Mouse (Mus musculus): Measurements from ENCODE around the gene Insl5.
A peak's percentile ranks its signal among the peaks of the same experiment; 100 is the strongest.

The Insl5 gene

DNA sequence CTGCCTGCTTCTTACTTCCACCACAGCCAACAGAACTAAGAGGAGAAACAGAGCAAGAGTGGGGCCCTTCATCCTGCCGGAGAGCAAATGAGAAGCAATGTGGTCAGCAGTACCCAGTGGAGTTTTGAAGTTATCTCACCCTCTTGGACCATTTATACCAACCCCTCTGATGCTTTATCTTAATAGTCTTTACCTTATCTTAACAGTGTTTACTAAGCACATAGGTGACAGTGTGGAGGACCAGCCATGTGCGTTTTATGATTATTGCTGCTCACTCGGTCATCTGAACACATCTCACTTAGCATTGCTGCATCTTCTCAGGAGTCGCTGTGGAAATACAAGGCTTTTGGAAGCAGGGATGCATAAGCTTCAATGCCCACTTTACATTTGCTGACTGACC, at the start of gene Insl5:
Insl5 (minus strand) TSS at position 222 of the 400 bp plus-strand sequence.
- DNase-seq (ENCODE audit: low read depth, low spot score), result no peak

DNA sequence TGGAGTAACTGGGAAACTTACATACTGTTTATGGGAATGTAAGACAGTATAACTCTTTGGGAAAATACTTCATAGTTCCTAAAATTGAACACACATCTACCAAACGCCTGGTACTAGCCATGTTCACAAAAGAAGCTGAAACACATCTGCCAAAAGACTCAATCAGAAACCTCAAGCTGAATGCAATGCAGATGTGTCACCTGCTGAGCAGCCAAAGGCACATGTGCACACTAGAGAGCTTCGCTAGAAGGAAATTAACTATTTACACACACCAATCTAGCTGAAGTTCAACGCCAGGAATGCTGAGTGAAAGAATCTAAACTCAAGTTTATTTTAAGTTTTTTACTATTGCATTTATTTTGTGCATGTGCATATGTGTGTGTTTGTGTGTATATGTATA, 44.0 kb upstream of the Insl5 start:
- no peak for DNase-seq (ENCODE audit: low read depth, low spot score)

DNA sequence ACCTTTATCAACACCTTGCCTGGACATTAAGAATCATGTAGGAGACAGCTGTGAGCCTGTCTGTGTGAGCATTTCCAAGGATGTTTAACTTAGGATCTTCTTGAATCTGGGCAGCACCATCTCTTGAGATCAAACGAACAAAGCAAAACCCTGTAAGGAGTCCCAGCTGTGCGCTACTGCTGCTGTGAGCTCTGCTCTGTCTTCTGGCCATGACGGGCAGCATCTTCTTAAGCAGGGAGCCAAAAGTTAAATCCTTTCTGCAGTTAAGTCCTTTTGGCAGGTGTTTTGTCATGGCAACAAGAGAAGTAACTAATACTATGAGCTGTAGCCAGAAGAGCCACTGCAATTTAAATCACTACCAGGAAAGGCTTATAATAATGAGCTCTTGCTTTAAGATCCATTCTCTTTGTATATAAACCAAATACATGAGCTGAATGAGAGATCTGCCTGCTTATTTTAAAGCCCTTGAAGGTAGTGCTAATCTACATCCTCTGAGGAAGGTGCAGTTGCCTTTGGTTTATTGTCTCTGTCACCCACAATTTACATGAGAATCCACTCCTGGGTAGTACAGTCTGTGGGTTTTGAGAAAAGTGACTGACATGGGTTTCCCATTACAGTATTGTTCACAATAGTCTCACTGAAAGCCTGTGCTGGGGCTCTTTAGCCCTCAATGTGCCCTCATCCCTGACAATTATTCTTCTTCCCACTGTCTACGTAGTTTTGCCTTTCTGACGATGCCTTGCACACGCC, 41.4 kb upstream of the Insl5 start:
- DNase-seq (ENCODE audit: low read depth, low spot score), result no peak

DNA sequence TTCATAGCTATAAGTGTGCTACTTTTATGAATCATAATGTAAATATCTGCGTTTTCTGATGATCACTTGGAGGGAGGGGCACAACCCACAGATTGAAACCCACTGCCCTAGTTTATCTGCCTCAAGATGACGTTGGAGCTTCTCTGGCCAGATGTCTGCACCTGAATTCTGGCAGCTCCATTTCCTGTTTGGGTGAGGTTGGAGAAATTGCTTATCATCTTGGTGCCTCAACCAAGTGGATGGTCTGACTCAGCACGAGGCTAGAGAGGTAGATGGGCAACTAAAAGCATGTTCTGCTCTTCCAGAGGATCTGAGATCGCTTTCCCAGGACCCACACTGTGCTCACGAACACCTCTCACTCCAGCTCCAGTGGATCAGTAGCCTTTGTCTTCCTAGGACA, 38.3 kb upstream of the Insl5 start:
- DNase-seq (ENCODE audit: low read depth, low spot score), result no peak

DNA sequence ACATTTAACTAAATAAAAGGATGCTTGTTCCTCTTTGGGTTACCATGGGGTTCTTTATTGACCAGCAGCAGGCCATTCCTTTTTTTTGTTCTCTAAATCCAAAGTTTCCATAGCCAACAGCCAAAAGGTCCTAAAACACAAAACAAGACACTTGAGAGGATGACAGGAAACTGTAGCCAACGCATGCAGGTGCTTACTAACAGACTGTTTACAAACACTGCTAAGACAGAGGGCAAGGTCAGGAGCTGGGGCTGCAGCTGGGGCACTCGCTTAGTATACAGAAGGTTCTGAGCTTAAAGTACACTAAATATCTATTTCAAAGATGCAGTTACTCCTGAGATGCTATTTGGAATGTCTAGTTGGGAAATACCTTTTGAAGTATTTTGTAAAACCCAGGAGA, 37.8 kb upstream of the Insl5 start:
- DNase-seq (ENCODE audit: low read depth, low spot score), result no peak

DNA sequence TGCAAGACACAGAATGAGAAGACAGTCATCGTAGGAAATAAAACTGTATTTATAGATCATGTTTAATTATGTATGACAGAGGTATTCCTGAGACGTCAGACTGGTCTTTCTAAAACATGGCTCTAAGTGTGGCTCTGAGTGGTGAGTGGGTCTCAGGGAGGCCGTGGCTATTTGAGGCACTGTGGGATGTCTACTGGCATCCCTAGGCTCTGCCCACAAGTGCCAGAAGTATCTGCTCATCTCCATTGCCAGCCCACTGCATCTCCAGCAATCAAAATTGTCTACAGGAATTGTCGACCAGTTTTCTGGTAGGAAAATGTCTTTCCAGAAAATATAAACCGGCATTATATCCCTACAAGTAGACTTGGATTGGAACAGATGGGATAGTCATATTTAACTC, 30.3 kb upstream of the Insl5 start:
- no peak for DNase-seq (ENCODE audit: low read depth, low spot score)

DNA sequence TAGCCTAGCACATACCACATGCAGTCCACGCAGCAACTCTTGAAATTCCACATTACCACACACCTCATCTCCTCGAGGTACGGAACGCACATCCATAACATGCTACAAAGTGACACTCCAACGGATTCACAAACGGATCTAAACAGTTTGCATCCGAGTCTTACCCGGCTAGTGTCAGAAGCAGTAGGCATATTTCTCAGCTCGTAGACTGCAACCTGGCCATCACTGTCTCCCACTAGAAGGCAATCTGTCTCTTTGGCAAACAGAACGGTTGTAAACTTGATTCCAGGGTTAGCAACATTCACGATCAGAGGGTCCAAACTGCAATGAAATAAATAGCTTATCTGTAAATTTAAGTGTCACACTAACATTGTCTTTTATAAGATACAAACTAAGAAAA, 21.4 kb upstream of the Insl5 start:
- no peak for DNase-seq (ENCODE audit: low read depth, low spot score)

DNA sequence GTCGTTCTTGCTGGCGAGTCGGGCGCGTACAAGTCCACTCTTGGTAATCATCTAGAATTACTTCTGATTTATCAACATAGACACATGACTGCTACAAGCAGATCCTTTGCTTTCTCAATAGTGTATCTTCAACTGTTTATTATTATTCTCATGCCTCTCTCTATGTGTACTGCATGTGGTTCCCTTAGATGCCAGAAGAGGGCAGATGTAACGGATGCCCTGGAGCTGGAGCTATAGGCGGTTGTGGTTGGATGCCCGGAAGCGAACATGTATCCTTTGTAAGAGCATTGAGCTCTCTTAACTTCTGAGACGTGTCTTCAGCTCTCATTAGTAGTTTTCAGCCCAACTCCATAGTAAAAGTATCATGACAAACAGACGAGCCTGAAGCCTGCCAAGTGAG, 16.4 kb upstream of the Insl5 start:
- DNase-seq (ENCODE audit: low read depth, low spot score), result peak; percentile 44

DNA sequence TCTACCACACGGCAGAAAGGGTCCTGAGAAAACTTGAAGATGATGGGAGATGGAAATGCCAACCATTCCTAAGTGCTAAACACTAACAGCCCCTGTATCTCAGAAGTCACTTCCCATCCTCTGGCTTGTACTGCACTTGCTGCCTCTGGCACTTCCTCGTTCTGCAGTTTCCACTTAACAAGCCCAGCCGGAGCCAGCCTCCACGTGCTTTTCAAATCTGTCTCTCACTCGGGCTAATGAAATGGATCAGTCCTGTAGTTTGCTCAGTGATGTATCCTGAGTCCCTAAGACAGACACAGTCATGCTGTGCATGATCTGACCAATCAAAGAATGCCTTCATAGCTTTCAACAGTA, 13.2 kb upstream of the Insl5 start:
- peak; percentile 7 for DNase-seq (ENCODE audit: low read depth, low spot score)

DNA sequence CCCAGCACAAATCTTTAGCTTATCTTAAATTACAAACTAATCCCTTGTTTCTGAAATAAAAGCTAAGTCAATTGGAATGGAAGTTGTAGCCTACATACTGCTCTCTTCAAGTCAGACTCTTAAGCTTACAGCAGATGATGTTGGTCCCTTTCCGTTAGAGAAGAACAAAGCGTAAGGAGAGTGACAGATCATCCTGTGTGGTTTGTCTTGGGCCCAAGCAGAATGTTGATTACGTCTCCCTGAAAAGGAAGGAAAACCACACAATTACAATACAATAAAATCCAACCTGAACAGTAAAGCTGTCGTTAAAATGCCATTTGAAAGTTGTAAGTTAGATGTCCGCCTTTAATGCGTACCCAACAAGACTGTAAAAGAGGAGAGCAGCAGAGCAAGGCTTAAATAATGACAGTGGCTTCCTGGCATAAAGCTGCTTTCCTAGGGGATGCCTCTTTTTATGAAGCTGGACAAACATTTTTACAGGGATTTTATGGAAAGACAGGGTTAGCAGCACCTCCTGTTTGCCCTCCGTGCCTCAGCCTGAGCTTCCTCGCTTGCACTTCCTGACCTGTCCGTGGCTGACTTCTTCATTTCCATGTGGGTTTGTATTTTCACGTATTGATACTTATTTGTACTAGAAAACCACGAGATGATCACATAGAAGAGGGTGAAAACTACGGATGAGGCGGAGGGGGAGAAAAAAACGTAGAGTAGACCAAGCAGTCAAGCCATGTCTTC, 12.6 kb upstream of the Insl5 start:
- peak; percentile 41 for DNase-seq (ENCODE audit: low read depth, low spot score)

DNA sequence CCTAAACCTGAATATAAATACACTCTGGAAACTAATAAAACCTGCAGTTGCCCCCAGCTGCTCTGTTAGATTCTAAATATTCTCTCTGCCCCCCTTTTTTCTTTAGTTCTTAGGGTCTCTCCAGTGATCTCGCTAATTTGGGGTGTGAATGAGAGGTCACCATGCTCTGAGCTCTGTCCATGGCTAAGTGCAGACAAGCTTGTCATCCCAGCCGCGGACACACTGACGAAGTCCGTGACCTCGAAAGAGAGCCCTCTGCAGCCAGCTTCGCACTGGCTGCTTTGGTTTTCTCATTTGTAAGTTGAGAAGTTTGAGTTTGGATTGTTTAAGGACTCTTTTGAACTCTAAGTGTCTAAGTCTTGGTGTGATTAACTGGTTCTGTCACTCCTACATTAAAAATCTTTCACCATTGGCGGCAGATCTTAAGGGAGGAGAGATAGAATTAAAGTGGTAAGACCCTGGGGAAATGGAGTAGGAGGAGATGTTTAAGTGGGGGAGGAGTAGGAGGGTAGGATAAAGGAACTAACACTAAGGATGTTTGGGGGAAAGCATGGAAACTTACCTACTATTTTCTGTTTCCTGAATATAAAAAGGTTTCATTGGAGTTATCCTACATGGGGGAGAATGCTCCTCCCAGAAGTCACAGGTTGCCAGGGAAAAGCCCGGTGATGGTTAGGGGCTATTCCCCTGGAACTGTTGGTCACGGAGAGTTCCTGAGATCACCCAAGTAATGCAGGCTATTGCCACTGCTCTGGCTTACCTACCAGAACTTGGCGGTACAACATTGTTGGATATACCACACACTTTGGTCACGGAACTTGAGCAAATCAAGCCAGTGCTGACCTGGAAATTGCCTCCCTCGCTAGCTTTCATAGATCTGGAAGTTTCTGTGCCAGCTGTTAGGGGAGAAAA, 1.8 kb upstream of the Insl5 start:
- no peak for DNase-seq (ENCODE audit: low read depth, low spot score)

DNA sequence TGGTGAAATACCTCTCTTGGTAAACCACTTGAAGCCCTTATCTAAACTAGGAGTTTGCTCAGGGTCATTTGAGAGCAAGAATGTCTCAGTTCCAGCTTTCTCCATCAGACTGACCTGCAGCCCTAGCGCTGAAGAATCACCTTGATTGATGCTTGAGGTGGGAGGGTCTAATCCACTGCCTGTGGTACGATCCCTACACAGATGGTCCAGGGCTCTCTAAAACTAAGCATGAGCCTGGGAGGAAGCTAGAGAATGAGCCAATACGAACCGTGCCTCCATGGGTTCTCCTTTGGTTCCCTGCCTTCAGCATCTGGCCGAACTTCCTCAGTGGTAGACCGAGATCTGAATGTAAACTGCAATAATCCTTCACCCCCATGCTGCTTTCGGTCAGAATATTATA, 1.1 kb upstream of the Insl5 start:
- DNase-seq (ENCODE audit: low read depth, low spot score), result no peak

DNA sequence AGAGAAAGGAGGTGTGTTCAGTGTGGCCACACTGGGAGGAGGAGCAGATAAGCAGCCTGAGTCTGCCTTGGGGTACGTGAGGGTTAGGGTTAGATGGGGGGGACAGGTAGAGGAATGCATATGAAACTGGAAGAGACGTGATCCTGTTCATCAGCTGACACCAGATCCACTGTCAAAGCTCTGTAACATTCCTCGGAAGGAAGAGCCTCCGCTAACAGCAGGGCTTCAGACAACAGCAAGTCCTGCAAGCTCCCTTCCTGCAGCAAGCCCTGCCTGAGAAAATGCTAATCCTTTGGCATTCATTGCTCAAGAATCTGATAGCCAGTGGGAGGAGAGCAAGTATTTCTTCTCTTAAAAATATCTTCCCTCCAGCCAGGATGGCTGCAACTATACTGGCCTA, 13.2 kb downstream of the Insl5 start:
- DNase-seq (ENCODE audit: low read depth, low spot score), result no peak

DNA sequence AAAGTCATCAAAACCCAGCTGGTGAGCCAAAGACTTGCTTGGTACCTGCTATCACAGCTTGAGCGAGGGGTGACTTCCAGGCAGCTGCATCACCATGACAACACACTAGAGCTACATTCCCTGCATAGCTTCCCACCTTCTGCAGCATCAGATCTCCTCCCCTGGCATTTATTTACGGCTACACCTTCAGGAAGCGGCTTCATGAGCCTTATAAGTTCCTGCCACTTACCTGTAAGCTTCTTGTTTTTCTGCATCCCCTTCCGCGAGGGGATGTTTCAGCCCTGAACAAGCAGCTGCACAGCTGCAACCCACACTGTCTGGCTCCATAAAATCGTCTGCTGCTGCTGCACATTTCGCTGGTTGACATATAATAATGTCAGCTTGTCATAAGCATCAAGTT, 14.8 kb downstream of the Insl5 start:
- DNase-seq (ENCODE audit: low read depth, low spot score), result no peak

DNA sequence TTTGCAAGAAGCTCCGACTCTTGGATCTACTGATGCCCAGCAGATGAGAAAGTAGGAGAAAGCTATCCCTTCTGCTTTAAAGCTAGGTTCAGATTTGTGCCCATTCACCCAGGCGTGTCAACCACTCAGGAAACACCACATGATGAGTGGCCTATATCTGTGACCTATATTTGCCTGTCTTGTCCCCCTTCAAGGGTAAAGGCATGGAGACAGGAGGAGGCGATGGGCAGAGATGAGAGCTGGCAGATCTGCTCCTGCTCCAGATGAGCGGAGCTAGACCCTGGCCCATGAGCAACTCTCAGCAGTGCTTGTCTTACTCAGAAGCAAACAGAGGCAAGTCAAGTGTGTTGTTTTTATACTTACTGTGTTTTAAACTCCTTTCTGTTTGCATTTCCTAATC, 15.9 kb downstream of the Insl5 start:
- no peak for DNase-seq (ENCODE audit: low read depth, low spot score)

DNA sequence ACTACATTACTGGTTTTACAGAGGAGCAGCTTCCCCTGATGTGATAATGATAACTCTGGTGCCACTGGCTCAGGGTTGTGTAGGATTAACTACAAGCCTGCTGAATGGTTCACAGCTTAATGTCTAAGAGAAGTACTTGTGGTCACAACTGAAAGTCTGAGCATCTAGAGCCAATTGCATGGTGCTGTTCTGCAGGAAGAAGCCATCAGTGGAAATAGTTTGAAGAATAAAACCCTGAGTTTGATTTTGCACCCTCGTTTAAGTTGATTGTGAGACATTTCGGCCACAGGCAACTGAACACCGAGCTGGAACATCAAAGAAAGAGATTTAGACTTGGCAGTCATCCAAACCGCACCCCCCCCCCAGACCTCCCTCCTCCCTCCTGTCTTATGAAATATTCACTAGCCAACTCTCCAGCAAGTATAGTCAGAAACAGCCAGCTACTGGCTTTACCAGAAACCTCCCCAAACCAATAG, 19.7 kb downstream of the Insl5 start:
- DNase-seq (ENCODE audit: low read depth, low spot score), result peak; percentile 82

DNA sequence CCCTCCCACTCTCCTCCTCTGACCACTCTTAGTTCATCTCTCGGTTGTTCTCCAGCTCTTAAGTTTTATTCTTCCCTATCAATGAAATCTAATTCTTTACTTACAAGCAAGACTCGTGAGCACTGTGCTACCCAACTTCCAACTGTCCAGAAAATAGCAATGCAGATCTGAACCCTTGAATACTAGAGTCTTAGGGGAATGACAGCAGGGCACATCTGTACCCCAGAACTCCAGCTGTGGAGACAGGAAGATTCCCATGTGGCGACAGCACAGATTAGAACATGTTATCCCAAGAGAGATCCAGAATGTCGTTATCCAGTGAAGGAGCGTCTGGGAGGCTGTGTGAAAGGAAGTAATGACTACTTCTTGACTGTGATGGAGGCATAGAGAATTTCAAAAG, 20.4 kb downstream of the Insl5 start:
- DNase-seq (ENCODE audit: low read depth, low spot score), result no peak

DNA sequence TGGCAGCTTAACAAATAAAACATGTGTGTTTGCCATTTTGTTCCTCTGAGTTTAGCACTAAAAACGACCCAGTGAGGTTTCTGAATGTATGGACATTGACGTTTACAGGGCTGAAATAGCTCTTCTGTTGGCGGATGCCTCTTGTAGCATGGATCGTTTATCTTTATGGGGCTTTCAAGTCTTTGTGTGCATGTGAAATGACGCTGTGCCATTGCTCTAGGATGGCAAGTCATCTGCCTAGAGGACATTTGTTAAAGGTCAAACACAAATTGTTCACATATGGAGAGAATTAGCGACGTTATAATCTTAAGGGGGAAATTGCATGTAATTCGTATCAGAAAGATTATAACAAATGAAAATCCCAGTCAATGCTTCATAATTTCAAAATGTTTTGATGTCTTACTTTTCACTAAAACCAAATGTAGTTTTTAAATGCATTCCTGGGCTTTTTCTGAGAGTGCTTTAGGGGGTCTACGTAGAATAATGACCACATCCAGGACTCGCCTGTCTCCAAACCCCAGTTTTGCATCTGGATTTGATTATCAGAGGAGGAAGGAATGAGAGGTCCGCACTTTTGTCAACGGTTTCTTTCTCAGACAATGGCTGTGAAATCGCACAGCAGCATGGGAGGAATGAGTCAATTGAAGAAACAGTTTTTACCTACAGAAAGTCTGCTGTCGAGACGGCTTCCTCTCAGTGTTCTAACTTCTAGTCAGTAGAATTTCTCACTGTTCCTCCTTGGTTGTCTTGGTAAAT, 21.3 kb downstream of the Insl5 start:
- DNase-seq (ENCODE audit: low read depth, low spot score), result no peak

DNA sequence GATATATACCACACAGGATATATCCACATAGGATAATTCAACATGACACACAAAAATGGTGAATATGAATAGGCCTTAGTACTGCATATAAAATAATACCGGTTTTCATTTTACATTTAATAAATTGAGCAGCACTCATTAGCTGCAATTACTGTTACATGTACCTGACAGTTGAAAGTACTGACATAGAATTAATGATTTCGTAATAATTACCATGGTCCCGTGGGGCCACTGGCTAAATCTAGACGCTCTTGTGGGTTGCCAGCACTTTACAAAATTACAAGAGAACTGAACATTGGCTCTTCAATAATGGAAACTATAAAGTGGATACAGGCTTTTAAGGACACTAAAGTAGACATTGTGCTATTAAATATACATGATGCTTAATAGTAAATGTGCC, 22.0 kb downstream of the Insl5 start:
- no peak for DNase-seq (ENCODE audit: low read depth, low spot score)

DNA sequence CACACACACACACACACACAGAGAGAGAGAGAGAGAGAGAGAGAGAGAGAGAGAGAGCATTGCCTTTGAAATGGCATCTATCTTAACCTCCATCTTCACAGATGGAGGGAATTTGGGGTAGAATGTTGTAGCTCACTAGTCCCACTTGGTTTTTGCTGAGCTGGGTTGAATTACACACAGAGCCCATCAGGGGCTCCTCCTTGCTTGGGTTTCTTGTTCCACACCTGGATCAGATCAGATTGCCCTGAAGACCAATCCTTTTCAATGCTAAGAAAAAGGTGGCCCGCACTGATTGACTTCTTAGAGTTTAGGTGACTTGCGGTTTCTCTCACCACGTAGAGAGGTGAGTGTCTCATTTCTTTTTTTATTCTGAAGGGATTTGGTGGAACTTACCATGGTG, 35.0 kb downstream of the Insl5 start:
- no peak for DNase-seq (ENCODE audit: low read depth, low spot score)

DNA sequence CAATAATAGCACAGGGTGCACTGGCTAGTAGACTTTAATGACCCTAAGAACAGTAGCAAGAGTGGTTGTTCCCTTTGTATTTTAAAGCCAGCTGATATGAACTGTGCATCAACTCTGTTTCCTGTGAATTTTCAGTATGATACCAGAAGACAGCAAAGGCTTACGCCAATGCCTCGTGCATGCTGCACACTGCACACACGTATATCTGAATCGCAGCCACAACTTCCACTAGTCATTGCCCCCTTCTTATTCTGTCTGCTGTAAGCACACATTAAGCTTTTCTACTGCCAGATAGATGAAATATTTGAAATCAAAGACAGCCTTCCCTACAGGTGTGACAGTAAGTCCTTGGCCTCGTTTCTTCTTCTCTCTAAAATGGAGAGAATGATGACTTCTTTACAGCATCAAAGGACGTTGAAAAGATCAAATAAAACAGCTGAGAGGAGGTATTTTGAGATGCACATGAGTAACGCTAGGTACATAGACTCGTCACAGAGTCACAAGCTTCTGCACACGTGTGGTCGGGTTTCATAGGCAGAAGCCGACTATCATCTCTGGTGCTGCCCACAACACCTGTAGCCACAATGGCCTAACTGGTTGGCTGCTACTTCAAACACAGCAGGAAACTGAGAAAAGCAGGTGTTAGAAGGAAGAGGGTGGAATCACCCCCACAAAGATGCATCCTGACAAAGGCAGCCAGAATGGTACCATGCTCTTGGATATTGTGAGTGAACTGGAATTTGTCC, 35.9 kb downstream of the Insl5 start:
- DNase-seq (ENCODE audit: low read depth, low spot score), result peak; percentile 61

Data from CD4-positive, CD25-positive, alpha-beta regulatory T cell, adult 2 months (primary cell).